Mouse (Mus musculus) embryonic facial prominence, embryonic 10.5 days (tissue): ENCODE results near the gene Ypel3. TPM values are rescaled to one million over a fixed set of nuclear protein-coding genes. Genes with fewer than 3 reads are reported as not detected.
"Not testable (repeated sequence)": the region's sequence is repeated elsewhere in the genome, so short reads cannot be mapped to it uniquely, and the experiment has no call there.

ENCODE experiments used
- DNase-seq: peaks from one replicate; pipeline ENCODE4 v3.0.0-alpha.2; 2017; ENCODE audit warnings: low spot score
- H3K27ac ChIP-seq: fragments of 300-500 bp; sonication (generic); replicated peaks from 2 replicates; pipeline ENCODE4 v1.5.1; 2016; ENCODE audit warnings: mild to moderate bottlenecking
- H3K27me3 ChIP-seq: fragments of 300-500 bp; sonication (generic); replicated peaks from 2 replicates; pipeline ENCODE4 v1.6.1; 2016; ENCODE audit warnings: low read depth, mild to moderate bottlenecking; ENCODE audit not compliant: poor library complexity, severe bottlenecking
- H3K36me3 ChIP-seq: fragments of 300-500 bp; sonication (generic); replicated peaks from 2 replicates; pipeline ENCODE4 v1.6.1; 2016; ENCODE audit warnings: mild to moderate bottlenecking, moderate library complexity
- H3K4me1 ChIP-seq: fragments of 300-500 bp; sonication (generic); 2 replicates; pipeline ENCODE4 v1.6.1; 2016
- H3K4me3 ChIP-seq: fragments of 300-500 bp; sonication (generic); 2 replicates; pipeline ENCODE4 v1.5.1; 2016; ENCODE audit warnings: mild to moderate bottlenecking, moderate library complexity
- H3K9me3 ChIP-seq: fragments of 300-500 bp; sonication (generic); 2 replicates; pipeline ENCODE4 v1.6.1; 2016; ENCODE audit warnings: mild to moderate bottlenecking
- WGBS: fragments of 180-500 bp; shearing (Covaris S2); methylation state at CpG from one replicate; pipeline ENCODE4 v1.1.7; 2016; 5-methylcytosine and 5-hydroxymethylcytosine counted together
- polyA plus RNA-seq: library from polyadenylated mRNA; unstranded; fragments of >200 nt; fragmentation: Nextera tagmentation; extraction: Ambion mirVana; gene quantifications from 2 replicates; pipeline ENCODE4 v1.2.1, GENCODE M21; 2016

Ypel3 gene
- 51.1 and 64.4 TPM in 2 replicates for polyA plus RNA-seq

- Histone ChIP-seq H3K36me3 (peaks cover 21% of the 10 kb centered on the region), H3K27ac (peak within 1 kb of the TSS; percentile 95), H3K27me3 (no peaks in the 10 kb centered on the region), H3K4me1 (peaks cover 66% of the 10 kb centered on the region), H3K9me3 (no peaks in the 10 kb centered on the region), H3K4me3 (peak within 1 kb of the TSS; percentile 85)
- under 1% methylated on average over 37 of the region's 37 CpGs for WGBS
- DNase-seq: peak; percentile 96
These were observed at the start of gene Ypel3 for GRCm38 (mm10) chr7:126776598-126777057. TSS of gene Ypel3 (plus strand) at chr7:126776955.

GRCm38 (mm10) chr7:126730256-126730789 lies 46.4 kb upstream of the Ypel3 start:
- not testable (repeated sequence) for H3K27me3 ChIP-seq, H3K36me3 ChIP-seq, DNase-seq, H3K27ac ChIP-seq, H3K4me3 ChIP-seq, H3K4me1 ChIP-seq, H3K9me3 ChIP-seq
- 84% methylated on average over 4 of the region's 4 CpGs for WGBS

- no peaks in the 10 kb centered on the region for H3K36me3 ChIP-seq
- H3K9me3 ChIP-seq: no peaks in the 10 kb centered on the region
- H3K4me3 ChIP-seq: no peak overlapping the region
- H3K4me1 ChIP-seq: 0 out of 2 replicates have a peak, but pooled peaks cover 3% of the 10 kb centered on the region
- no peaks in the 10 kb centered on the region for H3K27me3 ChIP-seq
- DNase-seq: no peak
- WGBS: 79% methylated on average over 8 of the region's 8 CpGs
- no peak overlapping the region for H3K27ac ChIP-seq
These were observed 40.6 kb upstream of the Ypel3 start for GRCm38 (mm10) chr7:126736122-126736521.

GRCm38 (mm10) chr7:126739551-126739950 lies 37.2 kb upstream of the Ypel3 start:
- no peak overlapping the region for H3K27ac ChIP-seq
- H3K27me3 ChIP-seq: no peaks in the 10 kb centered on the region
- WGBS: 88% methylated on average over 17 of the region's 17 CpGs
- no peak for DNase-seq
- H3K4me1 ChIP-seq: 0 out of 2 replicates have a peak, but pooled peaks cover 3% of the 10 kb centered on the region
- H3K4me3 ChIP-seq: no peak overlapping the region
- H3K36me3 ChIP-seq: no peaks in the 10 kb centered on the region
- no peaks in the 10 kb centered on the region for H3K9me3 ChIP-seq

GRCm38 (mm10) chr7:126740132-126740735 lies 36.5 kb upstream of the Ypel3 start:
- DNase-seq: no peak
- H3K4me1 ChIP-seq: 0 out of 2 replicates have a peak, but pooled peaks cover 2% of the 10 kb centered on the region
- H3K4me3 ChIP-seq: no peak overlapping the region
- 80% methylated on average over 13 of the region's 13 CpGs for WGBS
- H3K9me3 ChIP-seq: no peaks in the 10 kb centered on the region
- H3K27ac ChIP-seq: no peak overlapping the region
- H3K36me3 ChIP-seq: no peaks in the 10 kb centered on the region
- no peaks in the 10 kb centered on the region for H3K27me3 ChIP-seq

- WGBS: 80% methylated on average over 5 of the region's 5 CpGs
- Histone ChIP-seq H3K27me3 (no peaks in the 10 kb centered on the region), H3K4me3 (no peak overlapping the region), H3K4me1 (no peaks in the 10 kb centered on the region), H3K27ac (no peak overlapping the region), H3K9me3 (no peaks in the 10 kb centered on the region), H3K36me3 (no peaks in the 10 kb centered on the region)
- DNase-seq: no peak
These were observed 35.8 kb upstream of the Ypel3 start for GRCm38 (mm10) chr7:126740977-126741376.

- Histone ChIP-seq H3K4me1 (no peaks in the 10 kb centered on the region), H3K36me3 (no peaks in the 10 kb centered on the region), H3K4me3 (no peak overlapping the region), H3K27me3 (no peaks in the 10 kb centered on the region), H3K9me3 (no peaks in the 10 kb centered on the region), H3K27ac (no peak overlapping the region)
- no peak for DNase-seq
- 82% methylated on average over 5 of the region's 5 CpGs for WGBS
These were observed 35.3 kb upstream of the Ypel3 start for GRCm38 (mm10) chr7:126741452-126741851.

GRCm38 (mm10) chr7:126741964-126742482 lies 34.7 kb upstream of the Ypel3 start:
- Histone ChIP-seq H3K4me3 (no peak overlapping the region), H3K27me3 (no peaks in the 10 kb centered on the region), H3K9me3 (no peaks in the 10 kb centered on the region), H3K4me1 (peaks cover 4% of the 10 kb centered on the region; the same call in 1 of the 2 replicates), H3K27ac (no peak overlapping the region), H3K36me3 (no peaks in the 10 kb centered on the region)
- DNase-seq: no peak
- WGBS: 92% methylated on average over 13 of the region's 13 CpGs

- no peaks in the 10 kb centered on the region for H3K9me3 ChIP-seq
- WGBS: 90% methylated on average over 12 of the region's 12 CpGs
- DNase-seq: no peak
- H3K36me3 ChIP-seq: no peaks in the 10 kb centered on the region
- H3K4me1 ChIP-seq: peaks cover 9% of the 10 kb centered on the region
- H3K27me3 ChIP-seq: no peaks in the 10 kb centered on the region
- no peak overlapping the region for H3K27ac ChIP-seq
- H3K4me3 ChIP-seq: no peak overlapping the region
These were observed 30.7 kb upstream of the Ypel3 start for GRCm38 (mm10) chr7:126746066-126746465.

GRCm38 (mm10) chr7:126746798-126747197 lies 30.0 kb upstream of the Ypel3 start:
- DNase-seq: no peak
- Histone ChIP-seq H3K27ac (no peak overlapping the region), H3K4me1 (peaks cover 9% of the 10 kb centered on the region), H3K27me3 (no peaks in the 10 kb centered on the region), H3K9me3 (no peaks in the 10 kb centered on the region), H3K36me3 (no peaks in the 10 kb centered on the region), H3K4me3 (no peak overlapping the region)
- 37% methylated on average over 6 of the region's 6 CpGs for WGBS

- no peak for DNase-seq
- Histone ChIP-seq H3K9me3 (no peaks in the 10 kb centered on the region), H3K4me1 (peaks cover 9% of the 10 kb centered on the region), H3K4me3 (no peak overlapping the region), H3K27me3 (no peaks in the 10 kb centered on the region), H3K36me3 (no peaks in the 10 kb centered on the region), H3K27ac (no peak overlapping the region)
- WGBS: 78% methylated on average over 7 of the region's 7 CpGs
These were observed 27.9 kb upstream of the Ypel3 start for GRCm38 (mm10) chr7:126748824-126749223.

GRCm38 (mm10) chr7:126749582-126750343 lies 27.0 kb upstream of the Ypel3 start:
- Histone ChIP-seq H3K36me3 (no peaks in the 10 kb centered on the region), H3K9me3 (no peaks in the 10 kb centered on the region), H3K4me1 (peaks cover 13% of the 10 kb centered on the region), H3K27ac (no peak overlapping the region), H3K27me3 (no peaks in the 10 kb centered on the region), H3K4me3 (no peak overlapping the region)
- DNase-seq: no peak
- 94% methylated on average over 17 of the region's 17 CpGs for WGBS
